Mouse (Mus musculus) intestine, embryonic 14.5 days (tissue): ENCODE results near the gene Dnajc9. TPM values are rescaled to one million over a fixed set of nuclear protein-coding genes. Genes with fewer than 3 reads are reported as not detected.
A peak's percentile ranks its signal among the peaks of the same experiment; 100 is the strongest.

ENCODE experiments used
- ATAC-seq: fragments of 200-750 bp; cut with Nextera tagmentation; replicated peaks from 2 replicates; pipeline ENCODE4 v1.8.0; 2017; ENCODE audit warnings: low read depth, moderate number of reproducible peaks, moderate TSS enrichment, moderate library complexity; ENCODE audit not compliant: low FRiP score, low TSS enrichment
- DNase-seq: peaks from one replicate; pipeline ENCODE4 v3.0.0-alpha.2; 2018; ENCODE audit warnings: low spot score
- H3K27ac ChIP-seq: fragments of 300-500 bp; sonication (generic); 2 replicates; pipeline ENCODE4 v1.5.1; 2014; ENCODE audit warnings: low read depth, mild to moderate bottlenecking, control low read depth
- H3K27me3 ChIP-seq: fragments of 300-500 bp; sonication (generic); replicated peaks from 2 replicates; pipeline ENCODE4 v1.6.1; 2014; ENCODE audit warnings: low read length, control low read depth; ENCODE audit not compliant: control insufficient read depth, insufficient read depth
- H3K36me3 ChIP-seq: fragments of 300-500 bp; sonication (generic); 2 replicates; pipeline ENCODE4 v1.6.1; 2014; ENCODE audit warnings: low read length, control low read depth; ENCODE audit not compliant: control insufficient read depth, insufficient read depth
- H3K4me1 ChIP-seq: fragments of 300-500 bp; sonication (generic); replicated peaks from 2 replicates; pipeline ENCODE4 v1.6.1; 2014; ENCODE audit warnings: low read length, control low read depth, mixed read lengths; ENCODE audit not compliant: control insufficient read depth, insufficient read depth
- H3K4me2 ChIP-seq: fragments of 300-500 bp; sonication (generic); 2 replicates; pipeline ENCODE4 v1.6.1; 2014; ENCODE audit warnings: low read length
- H3K4me3 ChIP-seq: fragments of 300-500 bp; sonication (generic); 2 replicates; pipeline ENCODE4 v1.5.1; 2014; ENCODE audit warnings: low read depth, low read length, control low read depth, mixed read lengths
- H3K9ac ChIP-seq: fragments of 300-500 bp; sonication (generic); 2 replicates; pipeline ENCODE4 v1.6.1; 2014; ENCODE audit warnings: mild to moderate bottlenecking, low read length
- H3K9me3 ChIP-seq: fragments of 300-500 bp; sonication (generic); 2 replicates; pipeline ENCODE4 v1.6.1; 2016; ENCODE audit warnings: low read length, control low read depth; ENCODE audit not compliant: control insufficient read depth
- WGBS: fragments of 180-500 bp; shearing (Covaris S2); extraction: QIAGEN DNeasy Blood & Tissue Kit; methylation state at CpG from one replicate; pipeline ENCODE4 v1.1.7; 2014; 5-methylcytosine and 5-hydroxymethylcytosine counted together
- polyA plus RNA-seq: library from polyadenylated mRNA; unstranded; fragments of >200 nt; fragmentation: Nextera tagmentation; extraction: Ambion mirVana; gene quantifications from 2 replicates; pipeline ENCODE4 v1.2.1, GENCODE M21; 2014

Dnajc9 gene
- polyA plus RNA-seq: 130 and 147 TPM in 2 replicates

GRCm38 (mm10) chr14:20388441-20389129, at the start of gene Dnajc9:
TSS of gene Dnajc9 (minus strand) at chr14:20388910.
- under 1% methylated on average over 59 of the region's 59 CpGs for WGBS

GRCm38 (mm10) chr14:20436976-20437375, 48.3 kb upstream of the Dnajc9 start:
- no peak overlapping the region for H3K4me3 ChIP-seq
- no peaks in the 10 kb centered on the region for H3K9me3 ChIP-seq
- DNase-seq (no peak), ATAC-seq (no peak)
- H3K9ac ChIP-seq: no peak overlapping the region
- H3K27me3 ChIP-seq: no peaks in the 10 kb centered on the region
- H3K4me2 ChIP-seq: no peak overlapping the region
- WGBS: 58% methylated on average over 6 of the region's 6 CpGs
- H3K4me1 ChIP-seq: no peaks in the 10 kb centered on the region
- no peak overlapping the region for H3K27ac ChIP-seq
- H3K36me3 ChIP-seq: no peaks in the 10 kb centered on the region

More at GRCm38 (mm10) chr14:20388441-20389129, at the start of gene Dnajc9:
- ATAC-seq (peak; percentile 71), DNase-seq (peak; percentile 96)
- peak within 1 kb of the TSS; percentile 88 for H3K27ac ChIP-seq
- peak within 1 kb of the TSS; percentile 67 for H3K9ac ChIP-seq
- H3K4me2 ChIP-seq: peak within 1 kb of the TSS; percentile 83
- peaks cover 58% of the 10 kb centered on the region for H3K36me3 ChIP-seq
- H3K27me3 ChIP-seq: no peaks in the 10 kb centered on the region
- H3K4me3 ChIP-seq: peak within 1 kb of the TSS; percentile 72
- no peaks in the 10 kb centered on the region for H3K9me3 ChIP-seq
- peaks cover 26% of the 10 kb centered on the region for H3K4me1 ChIP-seq

GRCm38 (mm10) chr14:20432420-20432819, 43.7 kb upstream of the Dnajc9 start:
- Histone ChIP-seq H3K4me3 (no peak overlapping the region), H3K27me3 (no peaks in the 10 kb centered on the region), H3K4me2 (no peak overlapping the region), H3K36me3 (no peaks in the 10 kb centered on the region), H3K9me3 (no peaks in the 10 kb centered on the region), H3K4me1 (no peaks in the 10 kb centered on the region), H3K9ac (no peak overlapping the region), H3K27ac (no peak overlapping the region)
- DNase-seq (no peak), ATAC-seq (no peak)
- WGBS: 78% methylated on average over 4 of the region's 4 CpGs

GRCm38 (mm10) chr14:20431726-20432125, 43.0 kb upstream of the Dnajc9 start:
- Histone ChIP-seq H3K4me1 (no peaks in the 10 kb centered on the region), H3K36me3 (no peaks in the 10 kb centered on the region), H3K9me3 (no peaks in the 10 kb centered on the region), H3K9ac (no peak overlapping the region), H3K4me2 (no peak overlapping the region), H3K27ac (no peak overlapping the region), H3K27me3 (no peaks in the 10 kb centered on the region), H3K4me3 (no peak overlapping the region)
- no peak for ATAC-seq
- no peak for DNase-seq
- 76% methylated on average over 6 of the region's 6 CpGs for WGBS

- Histone ChIP-seq H3K4me3 (no peak overlapping the region), H3K27ac (no peak overlapping the region), H3K36me3 (no peaks in the 10 kb centered on the region), H3K27me3 (no peaks in the 10 kb centered on the region), H3K4me1 (no peaks in the 10 kb centered on the region), H3K9ac (no peak overlapping the region), H3K4me2 (no peak overlapping the region), H3K9me3 (no peaks in the 10 kb centered on the region)
- ATAC-seq (no peak), DNase-seq (no peak)
- WGBS: 63% methylated on average over 1 of the region's 1 CpGs
Observed at GRCm38 (mm10) chr14:20429833-20430232, 41.1 kb upstream of the Dnajc9 start.

- no peak overlapping the region for H3K9ac ChIP-seq
- 24% methylated on average over 1 of the region's 1 CpGs for WGBS
- ATAC-seq: no peak
Observed at GRCm38 (mm10) chr14:20428593-20428992, 39.9 kb upstream of the Dnajc9 start.

GRCm38 (mm10) chr14:20423046-20423445, 34.3 kb upstream of the Dnajc9 start:
- Histone ChIP-seq H3K4me1 (no peaks in the 10 kb centered on the region), H3K4me3 (no peak overlapping the region), H3K27me3 (no peaks in the 10 kb centered on the region), H3K4me2 (no peak overlapping the region), H3K27ac (no peak overlapping the region), H3K9ac (no peak overlapping the region), H3K9me3 (no peaks in the 10 kb centered on the region), H3K36me3 (no peaks in the 10 kb centered on the region)
- ATAC-seq (no peak), DNase-seq (no peak)
- WGBS: 90% methylated on average over 6 of the region's 6 CpGs

More at GRCm38 (mm10) chr14:20428593-20428992, 39.9 kb upstream of the Dnajc9 start:
- H3K36me3 ChIP-seq: no peaks in the 10 kb centered on the region
- H3K4me3 ChIP-seq: no peak overlapping the region
- DNase-seq: no peak
- H3K4me2 ChIP-seq: no peak overlapping the region
- H3K27me3 ChIP-seq: no peaks in the 10 kb centered on the region
- no peaks in the 10 kb centered on the region for H3K9me3 ChIP-seq
- no peak overlapping the region for H3K27ac ChIP-seq
- no peaks in the 10 kb centered on the region for H3K4me1 ChIP-seq

- Histone ChIP-seq H3K4me1 (no peaks in the 10 kb centered on the region), H3K4me2 (no peak overlapping the region), H3K27me3 (no peaks in the 10 kb centered on the region), H3K36me3 (no peaks in the 10 kb centered on the region), H3K27ac (no peak overlapping the region), H3K9ac (no peak overlapping the region), H3K9me3 (no peaks in the 10 kb centered on the region), H3K4me3 (no peak overlapping the region)
- ATAC-seq (no peak), DNase-seq (no peak)
- WGBS: 68% methylated on average over 7 of the region's 7 CpGs
Observed at GRCm38 (mm10) chr14:20422257-20422656, 33.5 kb upstream of the Dnajc9 start.

- 72% methylated on average over 1 of the region's 1 CpGs for WGBS
- no peak overlapping the region for H3K9ac ChIP-seq
- H3K9me3 ChIP-seq: no peaks in the 10 kb centered on the region
- no peak overlapping the region for H3K4me3 ChIP-seq
- H3K4me1 ChIP-seq: no peaks in the 10 kb centered on the region
- no peak for DNase-seq
- H3K36me3 ChIP-seq: no peaks in the 10 kb centered on the region
- H3K4me2 ChIP-seq: no peak overlapping the region
- H3K27ac ChIP-seq: no peak overlapping the region
- no peaks in the 10 kb centered on the region for H3K27me3 ChIP-seq
- no peak for ATAC-seq
Observed at GRCm38 (mm10) chr14:20400071-20400470, 11.4 kb upstream of the Dnajc9 start.
